Mouse (Mus musculus) layer of hippocampus, adult 2 months (tissue): ENCODE data around the gene Sdhc. TPM values are rescaled to one million over a fixed set of nuclear protein-coding genes. Genes with fewer than 3 reads are reported as not detected.
"Not testable (repeated sequence)": the region's sequence is repeated elsewhere in the genome, so short reads cannot be mapped to it uniquely, and the experiment has no call there.

Experiments
- DNase-seq, 2 experiments: peaks; one replicate each; pipeline ENCODE4 v3.0.0; 2022; ENCODE audit warnings: low spot score in 2 of 2
- H3K27ac ChIP-seq: fragments of 200-600 bp; 2 replicates; pipeline ENCODE4 v1.8.1; 2022
- H3K4me3 ChIP-seq: fragments of 200-600 bp; 2 replicates; pipeline ENCODE4 v1.8.1; 2022; ENCODE audit warnings: mild to moderate bottlenecking
- CTCF ChIP-seq: fragments of 200-600 bp; conservative IDR thresholded peaks from 2 replicates; pipeline ENCODE4 v1.8.1; 2022; ENCODE audit warnings: antibody characterized with exemption, mild to moderate bottlenecking, moderate library complexity
- microRNA-seq, 2 experiments: library from miRNA; unstranded; fragments of <30 nt; microRNA quantifications; one replicate each; pipeline ENCODE4 v1.2.0; 2021
- total RNA-seq, 2 experiments: library from RNA; stranded (reverse); gene quantifications; 2 replicates each; pipeline ENCODE4 v1.2.3; 2021

Sdhc gene
- total RNA-seq, 2 experiments from 2014 or later: 185 to 201 TPM

GRCm38 (mm10) chr1:171077955-171078354 lies 72.4 kb downstream of the Sdhc start:
- TF ChIP-seq CTCF: 0 out of 2 replicates have a peak, but pooled peaks have one; percentile 12
- H3K27ac ChIP-seq, DNase-seq: not testable (repeated sequence)
- peak overlapping the region; percentile 48 for H3K4me3 ChIP-seq

- H3K27ac ChIP-seq, H3K4me3 ChIP-seq, DNase-seq: not testable (repeated sequence)
These were observed 73.2 kb downstream of the Sdhc start for GRCm38 (mm10) chr1:171077192-171077591.

Small RNAs within 50 kb of the gene (microRNA-seq; reads per million reads assigned to microRNA genes)
- 0 reads per million in 2 experiments for gene Gm27844

Other genes starting within 250 kb of the Sdhc start
- under 1 TPM; 0.28 to 0.47 TPM for gene Fcrlb, start 237.7 kb downstream of the Sdhc start, total RNA-seq
- gene Fcrla, start 223.0 kb downstream of the Sdhc start, total RNA-seq: not detected
- 1 to 10 TPM; 2.7 to 4.4 TPM for gene Fcgr2b, start 174.1 kb downstream of the Sdhc start, total RNA-seq
- not detected for gene Fcgr4, start 131.7 kb downstream of the Sdhc start, total RNA-seq
- gene Fcgr3, start 85.7 kb downstream of the Sdhc start, total RNA-seq: 10 to 100 TPM; 12.0 to 12.3 TPM
- gene Cfap126, start 36.7 kb downstream of the Sdhc start, total RNA-seq: 1 to 10 TPM in 1 of 2 experiments, under 1 TPM in 1; 0.76 to 2.4 TPM
- gene Mpz, start 108 bp upstream of the Sdhc start, total RNA-seq: not detected
- 10 to 100 TPM; 40.4 to 40.9 TPM for gene Pcp4l1, start 45.7 kb upstream of the Sdhc start, total RNA-seq
- gene Nr1i3, start 63.4 kb upstream of the Sdhc start, total RNA-seq: under 1 TPM in 1 of 2 experiments, not detected in 1; 0.15 TPM
- 10 to 100 TPM; 70.8 to 76.7 TPM for gene Tomm40l, start 71.9 kb upstream of the Sdhc start, total RNA-seq
- 1 to 10 TPM; 1.2 to 1.9 TPM for gene Apoa2, start 74.5 kb upstream of the Sdhc start, total RNA-seq
- gene Fcer1g, start 83.8 kb upstream of the Sdhc start, total RNA-seq: 10 to 100 TPM; 14.9 to 17.2 TPM
- 10 to 100 TPM in 1 of 2 experiments, 1 to 10 TPM in 1; 9.6 to 10.9 TPM for gene Adamts4, start 99.8 kb upstream of the Sdhc start, total RNA-seq
- 100 to 1,000 TPM; 254 to 273 TPM for gene Ndufs2, start 100.8 kb upstream of the Sdhc start, total RNA-seq
- gene B4galt3, start 119.7 kb upstream of the Sdhc start, total RNA-seq: 10 to 100 TPM; 73.1 to 79.3 TPM
- gene Ppox, start 130.6 kb upstream of the Sdhc start, total RNA-seq: 10 to 100 TPM; 31.2 to 42.1 TPM
- 10 to 100 TPM; 61.9 to 76.6 TPM for gene Usp21, start 137.4 kb upstream of the Sdhc start, total RNA-seq
- gene Ufc1, start 144.4 kb upstream of the Sdhc start, total RNA-seq: 100 to 1,000 TPM; 105 to 113 TPM
- 10 to 100 TPM; 36.1 to 37.4 TPM for gene Dedd, start 178.5 kb upstream of the Sdhc start, total RNA-seq
- gene Nit1, start 195.0 kb upstream of the Sdhc start, total RNA-seq: 10 to 100 TPM; 42.8 to 45.9 TPM
- 100 to 1,000 TPM; 154 to 163 TPM for gene Pfdn2, start 195.1 kb upstream of the Sdhc start, total RNA-seq
- 1 to 10 TPM; 7.7 to 8.7 TPM for gene Klhdc9, start 210.2 kb upstream of the Sdhc start, total RNA-seq
- gene Nectin4, start 219.5 kb upstream of the Sdhc start, total RNA-seq: 1 to 10 TPM; 5.1 to 6.1 TPM
- 1 to 10 TPM; 1.9 to 2.2 TPM for gene Arhgap30, start 238.4 kb upstream of the Sdhc start, total RNA-seq